Mouse (Mus musculus) embryo, embryonic 9.5 days (tissue): ENCODE data around the gene Nsf.

Experiments used
- DNase-seq: peaks from one replicate; pipeline ENCODE4 v3.0.0-alpha.2; 2017; ENCODE audit errors: extremely low spot score

Gene Nsf

DNA sequence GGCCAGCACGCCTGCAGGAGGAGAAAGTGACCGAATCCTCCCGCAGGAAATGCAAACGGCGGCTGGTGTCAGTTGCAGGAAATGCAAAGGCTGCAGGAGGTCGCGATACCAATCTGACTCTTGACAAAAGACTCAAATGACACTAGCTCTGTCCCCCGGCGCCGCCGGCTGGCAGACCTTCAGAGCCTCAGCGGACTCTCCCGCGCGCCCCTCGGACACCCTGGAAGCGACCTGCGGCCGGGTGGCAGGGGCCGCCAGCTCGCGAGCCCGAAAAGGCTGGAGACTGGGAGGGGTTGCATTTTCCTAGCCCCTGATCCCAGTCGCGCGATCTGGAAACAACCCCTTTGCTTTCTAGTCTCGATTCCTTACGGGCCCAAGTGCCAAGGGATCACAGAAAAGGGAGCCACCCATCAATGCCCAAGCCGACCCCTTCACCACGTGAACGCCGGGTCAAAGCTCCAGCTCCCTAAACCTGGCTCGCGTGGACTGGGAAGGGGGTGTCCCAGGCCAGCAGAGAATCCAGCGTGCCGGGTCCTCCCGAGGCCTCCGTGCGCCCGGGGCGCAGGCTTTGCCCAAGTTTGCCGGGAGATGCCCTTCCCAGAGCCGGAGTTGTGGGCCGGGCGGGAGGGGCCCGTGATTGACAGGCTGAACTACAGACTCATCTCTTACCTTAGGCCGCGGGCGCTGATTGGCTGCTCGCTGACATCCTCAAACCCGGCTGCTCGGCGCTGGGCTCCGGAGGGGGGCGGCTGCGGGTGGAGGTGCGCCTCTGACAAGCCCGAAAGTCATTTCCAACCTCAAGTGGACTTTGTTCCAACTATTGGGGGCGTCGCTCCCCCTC lies 180.2 kb downstream of the Nsf start, which contains the start of gene Wnt3:
Wnt3 (plus strand) TSS at position 764 of the 841 bp plus-strand sequence.
- peak; percentile 61 for DNase-seq

DNA sequence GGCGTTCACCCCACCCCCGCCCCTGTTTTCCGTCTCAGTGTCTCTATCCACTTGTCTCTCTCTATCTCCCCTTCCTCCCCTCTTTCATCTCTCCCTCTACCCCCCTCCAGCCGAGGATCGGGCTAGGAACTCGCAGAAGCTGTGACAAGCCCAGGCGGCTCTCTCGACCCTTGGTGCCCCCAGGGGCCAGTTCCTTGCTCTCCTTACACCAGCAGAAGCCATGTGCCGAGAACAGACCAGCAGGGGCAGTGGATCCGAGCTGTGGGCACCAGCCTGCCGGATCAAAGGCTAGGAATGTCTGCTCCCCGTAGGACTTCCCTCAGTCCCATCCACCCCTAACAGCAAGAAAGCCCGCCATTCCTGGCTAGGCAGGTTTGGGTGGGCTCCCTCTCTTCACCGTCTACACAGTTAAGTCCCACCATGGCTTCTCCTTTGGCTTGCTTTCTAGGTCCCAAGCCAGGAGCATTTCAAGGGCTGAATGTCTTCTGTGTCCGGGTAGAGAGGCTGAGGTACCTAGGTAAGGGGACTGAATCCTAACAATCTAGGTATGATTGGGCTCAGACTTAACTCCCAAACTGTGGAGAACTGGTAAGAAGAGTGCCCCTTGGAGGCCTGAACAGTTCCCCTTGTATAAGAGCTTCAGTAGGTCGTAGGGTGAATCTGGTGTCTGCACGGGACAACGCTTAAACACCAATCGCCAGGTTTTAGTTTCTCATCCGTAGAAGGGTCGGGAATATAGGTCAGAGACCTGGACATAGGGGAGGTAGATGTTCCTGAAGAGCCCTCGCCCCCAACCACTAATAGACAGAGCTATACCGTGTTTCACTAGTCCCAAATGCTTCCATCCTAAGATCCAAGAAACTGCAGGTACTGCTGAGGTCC lies 181.1 kb downstream of the Nsf start:
- DNase-seq: peak; percentile 42
